Mouse (Mus musculus) CD4-positive, CD25-positive, alpha-beta regulatory T cell, adult 9 weeks (primary cell): Measurements from ENCODE around the gene 4930519G04Rik. TPM values are rescaled to one million over a fixed set of nuclear protein-coding genes. Genes with fewer than 3 reads are reported as not detected.

Experiments used
- polyA plus RNA-seq: library from polyadenylated mRNA; unstranded; fragments of 100-300 nt; shearing (Covaris generic); gene quantifications from one replicate; pipeline ENCODE4 v1.2.1, GENCODE M21; 2017

The 4930519G04Rik gene
- not detected for polyA plus RNA-seq

DNA sequence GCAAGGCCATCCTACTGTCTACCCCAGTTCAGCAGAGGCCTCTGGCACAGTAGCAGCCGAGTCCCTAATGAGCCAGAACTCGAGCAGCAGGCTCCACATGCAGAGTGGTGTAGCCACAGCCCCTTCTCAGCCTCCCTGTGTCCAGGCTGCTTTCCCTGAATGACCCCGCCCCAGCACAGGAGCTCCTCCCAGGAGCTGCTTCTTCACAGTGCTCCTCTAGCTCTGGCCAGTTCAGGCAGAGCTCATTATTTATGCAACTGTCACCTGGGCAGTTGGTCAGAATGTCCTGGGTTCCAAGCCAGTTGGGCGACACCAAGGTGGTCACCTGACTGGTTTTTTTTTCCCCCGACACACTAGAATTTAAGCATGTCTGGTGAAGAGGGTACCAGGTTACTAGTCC lies at the start of gene 4930519G04Rik:
Gene 4930519G04Rik, plus strand, starts transcription at position 301 of the 400 bp plus-strand sequence.

DNA sequence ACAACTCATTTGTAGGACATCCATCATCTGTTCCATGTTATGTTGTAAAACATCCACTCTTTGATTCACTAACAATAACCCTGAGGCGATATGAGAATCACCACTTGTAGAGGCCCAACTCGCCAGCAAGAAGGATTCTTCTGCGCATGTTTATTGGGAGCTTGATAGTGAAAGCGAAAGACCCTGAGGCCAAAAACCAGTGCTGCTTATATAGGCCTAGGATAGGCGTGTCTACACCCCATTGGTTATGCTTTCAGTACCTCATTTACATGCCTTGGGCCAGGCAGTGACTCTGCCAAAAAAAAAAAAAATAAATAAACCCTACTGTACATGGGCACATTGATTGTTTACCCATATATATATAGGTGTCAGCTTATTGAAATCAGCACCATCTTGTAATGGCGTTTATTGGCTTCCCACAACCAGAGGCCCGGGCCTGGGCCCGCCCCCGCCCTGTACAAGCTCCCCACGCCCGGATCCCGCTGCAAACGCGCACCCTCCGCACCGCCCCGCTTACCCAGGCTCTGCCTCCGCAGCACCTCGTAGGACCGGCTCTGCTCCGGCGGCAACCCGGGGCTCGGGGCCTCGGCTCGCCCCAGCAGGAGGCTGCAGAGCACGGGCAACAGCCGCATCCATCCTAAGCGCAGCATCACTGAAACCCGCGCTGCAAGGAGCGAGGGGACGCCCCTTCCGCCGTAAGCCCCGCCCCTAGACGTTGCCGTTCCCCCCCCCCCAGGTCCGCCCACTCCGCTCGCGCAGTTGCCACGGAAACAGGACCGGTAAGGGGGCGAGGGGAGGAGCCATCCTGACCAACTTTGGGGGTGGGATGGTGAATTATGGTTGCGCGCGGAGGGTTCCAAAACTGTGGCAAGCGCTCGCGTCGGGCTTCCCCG lies 30.4 kb upstream of the 4930519G04Rik start, which contains the start of gene 1500011B03Rik:
Gene 1500011B03Rik, minus strand, starts transcription at position 673 of the 893 bp plus-strand sequence.

DNA sequence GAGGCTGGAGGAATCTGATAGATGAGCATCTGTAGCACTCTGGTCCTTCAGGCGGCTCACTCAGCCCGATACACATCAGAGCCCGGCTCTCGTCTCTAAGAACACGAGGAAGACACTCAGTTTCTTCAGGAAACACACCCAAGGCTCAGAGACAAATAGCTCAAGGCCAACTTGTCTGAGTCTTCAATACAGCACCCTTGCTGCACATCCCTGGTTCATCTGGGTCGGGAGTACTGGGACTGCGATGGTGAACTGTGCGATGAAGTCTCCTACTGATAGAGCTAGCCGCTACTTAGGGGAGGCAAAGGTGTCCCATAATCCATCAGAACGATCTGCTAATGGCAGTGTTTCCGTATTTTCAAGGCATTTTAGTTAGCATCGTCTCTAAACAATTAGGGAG lies 5.1 kb downstream of the 4930519G04Rik start, which contains the start of gene Gm9936:
Gene Gm9936, minus strand, starts transcription at position 101 of the 400 bp plus-strand sequence.

DNA sequence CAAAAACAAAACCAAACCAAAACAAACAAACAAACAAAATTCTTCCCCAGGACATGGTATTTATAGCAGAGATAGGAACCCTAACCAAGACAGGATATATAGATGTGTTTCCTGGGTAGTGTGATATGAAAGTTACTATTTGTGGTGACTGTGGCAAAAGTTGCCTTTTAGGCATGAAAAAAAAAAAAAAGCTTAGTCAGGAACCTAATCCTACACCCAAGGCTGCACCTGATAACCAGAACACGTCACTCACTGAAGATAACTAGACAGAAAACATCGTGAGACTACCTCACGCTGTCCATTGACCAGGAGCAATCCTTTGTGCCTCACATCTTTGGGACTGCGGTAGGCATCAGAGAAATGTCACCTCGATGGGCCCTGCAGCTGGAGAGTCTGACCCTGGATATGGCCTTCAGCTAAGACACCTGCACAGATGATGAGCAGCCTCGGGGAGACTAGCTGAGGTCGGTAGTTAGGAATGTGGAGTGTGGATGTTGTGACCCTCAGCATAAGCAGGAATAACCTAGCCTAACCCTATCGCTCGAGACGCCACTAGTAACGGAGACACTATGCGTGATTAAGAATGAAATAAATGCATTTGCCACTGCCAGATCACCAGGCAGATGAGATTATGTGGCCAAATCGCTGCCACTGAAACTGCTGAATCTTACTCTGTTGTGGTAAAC lies 43.4 kb downstream of the 4930519G04Rik start, which contains the start of gene Oasl2:
Gene Oasl2, plus strand, starts transcription at position 249 of the 686 bp plus-strand sequence.

DNA sequence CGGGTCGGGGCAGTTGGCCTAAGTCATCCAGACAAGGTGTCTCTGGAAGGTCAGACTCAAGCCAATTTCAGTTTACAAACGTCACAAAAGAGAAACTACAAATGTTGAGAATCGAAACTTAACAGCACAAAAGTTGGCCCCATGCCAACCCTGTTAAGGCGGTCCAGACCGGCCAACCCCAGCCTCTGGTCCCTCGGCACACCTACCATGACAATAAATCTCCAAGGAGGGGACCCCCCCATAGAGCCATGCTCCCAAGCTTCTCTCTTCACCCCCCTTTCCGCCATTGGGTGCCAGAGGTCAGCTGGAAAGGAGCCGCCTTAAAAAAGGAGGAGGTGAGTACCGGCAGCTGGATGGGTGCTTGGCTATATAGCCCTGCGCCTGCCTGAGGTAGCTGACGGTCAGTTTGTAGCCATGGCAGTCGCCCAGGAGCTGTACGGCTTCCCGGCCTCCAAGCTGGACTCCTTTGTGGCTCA lies 69.6 kb downstream of the 4930519G04Rik start, which contains the start of gene Oasl1:
Gene Oasl1, plus strand, starts transcription at position 243 of the 476 bp plus-strand sequence.

Other genes with a start within 250 kb of the 4930519G04Rik start
- 0.50 TPM for gene Trpv4, start 195.2 kb upstream of the 4930519G04Rik start, polyA plus RNA-seq
- gene Gltp, start 162.7 kb upstream of the 4930519G04Rik start, polyA plus RNA-seq: 140 TPM
- 18.9 TPM for gene Tchp, start 145.9 kb upstream of the 4930519G04Rik start, polyA plus RNA-seq
- gene Ankrd13a, start 79.0 kb upstream of the 4930519G04Rik start, polyA plus RNA-seq: 13.9 TPM
- 136 TPM for gene Git2, start 78.1 kb upstream of the 4930519G04Rik start, polyA plus RNA-seq
- gene 1500011B03Rik, start 30.2 kb upstream of the 4930519G04Rik start, polyA plus RNA-seq: 103 TPM
- gene Gm9936, start 5.0 kb downstream of the 4930519G04Rik start, polyA plus RNA-seq: not detected
- 20.9 TPM for gene Oasl2, start 43.3 kb downstream of the 4930519G04Rik start, polyA plus RNA-seq
- 11.6 TPM for gene Oasl1, start 69.6 kb downstream of the 4930519G04Rik start, polyA plus RNA-seq
- 56.6 TPM for gene 2210016L21Rik, start 88.5 kb downstream of the 4930519G04Rik start, polyA plus RNA-seq
- 0.21 TPM for gene Hnf1a, start 117.4 kb downstream of the 4930519G04Rik start, polyA plus RNA-seq
- gene Sppl3, start 157.5 kb downstream of the 4930519G04Rik start, polyA plus RNA-seq: 3.4 TPM
- gene Gm10401, start 244.6 kb downstream of the 4930519G04Rik start, polyA plus RNA-seq: 4.1 TPM